ENCODE assay signal across 13 mouse cellular contexts in the genomic region with DNA sequence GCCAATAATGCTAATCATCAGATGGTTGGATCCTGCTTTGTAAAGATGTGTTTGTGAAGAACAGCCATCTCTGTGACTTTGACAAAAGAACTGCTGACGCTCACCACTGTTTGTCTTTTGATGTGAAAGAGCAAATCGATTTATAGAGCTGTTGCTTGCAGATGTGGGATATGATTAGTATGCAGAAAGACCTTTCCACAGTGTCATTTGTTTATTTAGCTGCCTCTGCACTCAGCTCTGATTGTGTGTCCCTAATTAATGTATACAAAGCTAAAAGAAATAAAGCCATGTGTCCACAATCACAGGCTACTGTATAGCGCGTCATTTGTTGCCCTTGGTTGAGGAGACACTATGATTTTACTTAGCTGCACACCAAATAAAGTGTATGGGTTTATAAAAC.
"Had no signal": no experiment of that assay in that cellular context is flagged by ENCODE, and none has a peak within 500 bp of the region (broad histone marks: within the 10 kb centered on the region; RNA-seq: fewer than 3 reads in every experiment).

No protein-coding gene starts in this region.

- H3K4me3 ChIP-seq: limb, embryonic 12.5 days; liver, embryonic 13.5 days had no signal

- DNase-seq: kidney, adult 11 months; kidney, adult 9 months; kidney, postnatal 36 days; layer of hippocampus, adult 9-11 months; layer of hippocampus, postnatal 36 days; liver; liver, embryonic 13.5 days; liver, postnatal 0 days; lung, postnatal 36 days; right cerebral cortex, postnatal 14 days; thymus, postnatal 4 days had no signal

- H3K27me3 ChIP-seq: limb, embryonic 12.5 days; liver, embryonic 13.5 days had no signal

- H3K9me3 ChIP-seq: limb, embryonic 12.5 days; liver, embryonic 13.5 days had no signal

- ATAC-seq: liver, postnatal 0 days had no signal

- H3K4me2 ChIP-seq: limb, embryonic 12.5 days; liver, embryonic 13.5 days had no signal

- H3K27ac ChIP-seq: kidney, postnatal 0 days; limb, embryonic 12.5 days; liver, embryonic 13.5 days had no signal

- H3K4me1 ChIP-seq: limb, embryonic 12.5 days; liver, embryonic 13.5 days had no signal

- H3K36me3 ChIP-seq: limb, embryonic 12.5 days; liver, embryonic 13.5 days had no signal

- H3K9ac ChIP-seq: limb, embryonic 12.5 days; liver, embryonic 13.5 days; liver, postnatal 0 days had no signal
